ENCODE assay signal across 15 mouse cellular contexts in the genomic region with DNA sequence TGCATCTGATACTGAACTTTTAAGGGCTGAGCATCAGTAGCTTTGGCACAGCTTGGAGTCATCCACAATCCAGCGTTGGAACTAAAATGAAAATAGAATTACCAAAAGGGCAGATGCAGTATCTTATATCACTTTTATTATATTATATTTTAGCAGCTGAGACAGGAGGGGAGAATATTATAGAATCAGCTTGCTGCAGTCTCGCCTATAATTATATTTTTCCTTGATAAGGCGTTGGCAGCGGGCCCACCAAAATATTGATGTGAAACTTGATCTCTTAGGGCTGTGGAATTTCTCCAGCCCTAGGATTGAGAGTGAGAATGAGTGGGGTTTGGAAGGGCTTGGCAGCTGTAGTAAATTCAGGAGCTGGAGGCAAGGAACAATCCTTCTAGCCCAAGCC.
DNase-seq lines count a peak whose midpoint lies in the region; ATAC-seq and TF ChIP-seq lines count a peak whose summit lies in the region.
"Had no signal": no experiment of that assay in that cellular context is flagged by ENCODE, and none has a peak within 500 bp of the region (broad histone marks: within the 10 kb centered on the region; RNA-seq: fewer than 3 reads in every experiment).

No protein-coding gene starts in this region.

- H3K27ac ChIP-seq in limb, embryonic 14.5 days (replicated peaks; ENCODE audit: low read depth, low read length), result no peak overlapping the region
- H3K27ac ChIP-seq in limb, embryonic 10.5 days, result no peak overlapping the region
- peak overlapping the region; percentile 12; the same call in 1 of the 2 replicates for H3K27ac ChIP-seq in kidney, embryonic 14.5 days (ENCODE audit: low read depth, low read length)
- no peak overlapping the region for H3K27ac ChIP-seq in liver, embryonic 12.5 days
- H3K27ac ChIP-seq: forebrain, embryonic 10.5 days; liver, embryonic 15.5 days; midbrain, embryonic 10.5 days; stomach, embryonic 15.5 days had no signal

- 50% methylated on average over 4 of the region's 4 CpGs for WGBS in limb, embryonic 14.5 days
- 91% methylated on average over 4 of the region's 4 CpGs for WGBS in limb, embryonic 10.5 days
- 55% methylated on average over 4 of the region's 4 CpGs for WGBS in kidney, embryonic 14.5 days
- WGBS in liver, embryonic 12.5 days (ENCODE audit: insufficient replicate concordance), result 72% methylated on average over 4 of the region's 4 CpGs

- H3K27me3 ChIP-seq in limb, embryonic 14.5 days (ENCODE audit: control insufficient read depth, insufficient read depth, low read length), result no peaks in the 10 kb centered on the region
- H3K27me3 ChIP-seq in limb, embryonic 10.5 days (ENCODE audit: low read depth, poor library complexity, severe bottlenecking), result no peaks in the 10 kb centered on the region
- no peaks in the 10 kb centered on the region for H3K27me3 ChIP-seq in kidney, embryonic 14.5 days (ENCODE audit: control insufficient read depth, insufficient read depth, low read length)
- no peaks in the 10 kb centered on the region for H3K27me3 ChIP-seq in liver, embryonic 12.5 days (replicated peaks)
- H3K27me3 ChIP-seq: liver, embryonic 15.5 days; stomach, embryonic 15.5 days had no signal

- DNase-seq in limb, embryonic 14.5 days (ENCODE audit: low spot score), result peak; percentile 73
- no peak for DNase-seq in limb, embryonic 10.5 days (ENCODE audit: low spot score)
- DNase-seq in forelimb bud, embryonic 11.5 days (ENCODE audit: low read depth, low spot score), result peak; percentile 6
- peak; percentile 6 for DNase-seq in lung, postnatal 14 days
- DNase-seq in layer of hippocampus, postnatal 36 days, result no peak
- DNase-seq: cerebellum, adult 8-10 months; thymus, postnatal 36 days had no signal

- TF ChIP-seq POLR2A in limb, embryonic 14.5 days (IDR thresholded peaks at IDR 0.05; ENCODE audit: borderline replicate concordance, extremely low read depth, insufficient read depth, insufficient read length), result no peak

- H3K4me2 ChIP-seq in limb, embryonic 14.5 days (replicated peaks; ENCODE audit: low read depth, low read length, severe bottlenecking), result no peak overlapping the region
- no peak overlapping the region for H3K4me2 ChIP-seq in kidney, embryonic 14.5 days (replicated peaks; ENCODE audit: low read depth, low read length)
- H3K4me2 ChIP-seq in liver, embryonic 12.5 days, result no peak overlapping the region
- H3K4me2 ChIP-seq: heart, embryonic 11.5 days; liver, embryonic 15.5 days; stomach, embryonic 15.5 days had no signal

- peaks cover 6% of the 10 kb centered on the region; the same call in 1 of the 2 replicates for H3K4me1 ChIP-seq in limb, embryonic 14.5 days (ENCODE audit: control insufficient read depth, insufficient read depth, low read length)
- H3K4me1 ChIP-seq in limb, embryonic 10.5 days, result no peaks in the 10 kb centered on the region
- no peaks in the 10 kb centered on the region for H3K4me1 ChIP-seq in kidney, embryonic 14.5 days (ENCODE audit: control insufficient read depth, insufficient read depth, low read length)
- no peaks in the 10 kb centered on the region for H3K4me1 ChIP-seq in liver, embryonic 12.5 days
- H3K4me1 ChIP-seq: forebrain, embryonic 10.5 days; liver, embryonic 15.5 days; midbrain, embryonic 10.5 days; stomach, embryonic 15.5 days had no signal

- ATAC-seq in limb, embryonic 14.5 days (ENCODE audit: low FRiP score, low read depth), result no peak
- peak; percentile 72; the same call in 1 of the 2 replicates for ATAC-seq in kidney, embryonic 14.5 days (ENCODE audit: low FRiP score, low TSS enrichment)
- no peak for ATAC-seq in liver, embryonic 12.5 days
- ATAC-seq in megakaryocyte-erythroid progenitor cell, adult 5-6 weeks (replicated peaks; ENCODE audit: low FRiP score, low TSS enrichment, poor library complexity, severe bottlenecking), result no peak

- H3K36me3 ChIP-seq in limb, embryonic 14.5 days (ENCODE audit: control insufficient read depth, insufficient read depth, low read length), result no peaks in the 10 kb centered on the region
- H3K36me3 ChIP-seq in limb, embryonic 10.5 days, result no peaks in the 10 kb centered on the region
- H3K36me3 ChIP-seq in kidney, embryonic 14.5 days (ENCODE audit: control insufficient read depth, insufficient read depth, low read length), result no peaks in the 10 kb centered on the region
- no peaks in the 10 kb centered on the region for H3K36me3 ChIP-seq in liver, embryonic 12.5 days
- H3K36me3 ChIP-seq: forebrain, embryonic 10.5 days; liver, embryonic 15.5 days; midbrain, embryonic 10.5 days; stomach, embryonic 15.5 days had no signal

- H3K9me3 ChIP-seq in limb, embryonic 14.5 days (ENCODE audit: control insufficient read depth, low read length), result no peaks in the 10 kb centered on the region
- no peaks in the 10 kb centered on the region for H3K9me3 ChIP-seq in limb, embryonic 10.5 days (replicated peaks)
- H3K9me3 ChIP-seq in kidney, embryonic 14.5 days (ENCODE audit: control insufficient read depth, low read length), result no peaks in the 10 kb centered on the region
- no peaks in the 10 kb centered on the region for H3K9me3 ChIP-seq in liver, embryonic 12.5 days (replicated peaks)
- H3K9me3 ChIP-seq: forebrain, embryonic 10.5 days; liver, embryonic 15.5 days; midbrain, embryonic 10.5 days; stomach, embryonic 15.5 days had no signal

- no peak overlapping the region for H3K4me3 ChIP-seq in limb, embryonic 14.5 days (replicated peaks; ENCODE audit: low read length)
- H3K4me3 ChIP-seq in limb, embryonic 10.5 days, result no peak overlapping the region
- H3K4me3 ChIP-seq in kidney, embryonic 14.5 days (ENCODE audit: low read length), result no peak overlapping the region
- H3K4me3 ChIP-seq in liver, embryonic 12.5 days, result no peak overlapping the region
- H3K4me3 ChIP-seq: forebrain, embryonic 10.5 days; liver, embryonic 15.5 days; midbrain, embryonic 10.5 days; stomach, embryonic 15.5 days had no signal

- no peak overlapping the region for H3K9ac ChIP-seq in limb, embryonic 14.5 days (ENCODE audit: low read depth, low read length, severe bottlenecking)
- H3K9ac ChIP-seq in kidney, embryonic 14.5 days (ENCODE audit: low read depth, low read length), result no peak overlapping the region
- no peak overlapping the region for H3K9ac ChIP-seq in liver, embryonic 12.5 days
- H3K9ac ChIP-seq: liver, embryonic 15.5 days; stomach, embryonic 15.5 days had no signal

Comparison
In these comparisons a context has a peak if more than half of its experiments do, and no peak if none do; other contexts are left out.
1. DNase-seq: peak in limb, embryonic 14.5 days (single experiment), forelimb bud, embryonic 11.5 days (single experiment) and lung, postnatal 14 days (single experiment); none in limb, embryonic 10.5 days (single experiment) and layer of hippocampus, postnatal 36 days (0 of 2).